Mouse (Mus musculus) bone marrow, adult 2 months (tissue): Measurements from ENCODE around the gene Pard3.

Experiments
- CTCF ChIP-seq: fragments of 200-500 bp; IDR thresholded peaks from 2 replicates; pipeline ENCODE4 v1.5.1; 2011; ENCODE audit warnings: low read length, control low read depth; ENCODE audit not compliant: control insufficient read depth, insufficient read depth
- POLR2A ChIP-seq: fragments of 200-500 bp; IDR thresholded peaks from 2 replicates; pipeline ENCODE4 v1.6.1; 2011; ENCODE audit warnings: low read depth, mild to moderate bottlenecking, control low read depth, low read length, borderline replicate concordance; ENCODE audit not compliant: control insufficient read depth

DNA sequence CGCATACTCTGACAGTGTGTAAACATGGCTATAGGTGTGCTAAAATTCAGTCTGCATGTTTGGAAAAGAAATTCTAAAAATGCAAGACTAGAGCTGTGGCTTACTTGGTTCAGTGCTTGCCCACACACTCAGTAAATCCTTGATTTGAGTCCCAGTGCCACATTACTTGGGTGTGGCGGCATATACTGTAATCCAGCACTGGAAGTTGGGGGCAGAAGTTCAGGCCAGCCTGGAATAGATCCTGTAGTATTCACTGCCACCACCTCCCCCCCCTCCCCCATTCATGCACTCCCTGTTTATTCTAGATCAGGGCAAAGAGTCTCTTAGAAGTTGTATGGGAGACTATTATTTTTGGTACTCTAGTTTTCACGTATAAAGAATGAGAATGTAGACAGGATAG lies 52.1 kb downstream of the Pard3 start:
- TF ChIP-seq CTCF (no peak), POLR2A (no peak)
